Mouse (Mus musculus) megakaryocyte, embryonic 14.5 days (primary cell): ENCODE measurements around the gene Rps6kl1.

Source experiments
- FLI1 ChIP-seq: IDR thresholded peaks from 2 replicates; pipeline ENCODE4 v1.6.1; 2012; ENCODE audit warnings: low read length, inconsistent platforms, mixed read lengths
- GATA1 ChIP-seq: IDR thresholded peaks from 3 replicates; pipeline ENCODE4 v1.6.1; 2012; ENCODE audit warnings: mixed read lengths, low read length, inconsistent platforms, borderline replicate concordance

- TF ChIP-seq GATA1 (no peak), FLI1 (no peak)
Observed at GRCm38 (mm10) chr12:85113337-85113736, 37.7 kb downstream of the Rps6kl1 start.
